Mouse (Mus musculus) R1 (cell line): Measurements from ENCODE around the gene Rsrc1.

Experiments used
- DNase-seq: peaks from one replicate; pipeline ENCODE4 v3.0.0-alpha.2; 2018; ENCODE audit warnings: low read depth, low spot score

The Rsrc1 gene

DNA sequence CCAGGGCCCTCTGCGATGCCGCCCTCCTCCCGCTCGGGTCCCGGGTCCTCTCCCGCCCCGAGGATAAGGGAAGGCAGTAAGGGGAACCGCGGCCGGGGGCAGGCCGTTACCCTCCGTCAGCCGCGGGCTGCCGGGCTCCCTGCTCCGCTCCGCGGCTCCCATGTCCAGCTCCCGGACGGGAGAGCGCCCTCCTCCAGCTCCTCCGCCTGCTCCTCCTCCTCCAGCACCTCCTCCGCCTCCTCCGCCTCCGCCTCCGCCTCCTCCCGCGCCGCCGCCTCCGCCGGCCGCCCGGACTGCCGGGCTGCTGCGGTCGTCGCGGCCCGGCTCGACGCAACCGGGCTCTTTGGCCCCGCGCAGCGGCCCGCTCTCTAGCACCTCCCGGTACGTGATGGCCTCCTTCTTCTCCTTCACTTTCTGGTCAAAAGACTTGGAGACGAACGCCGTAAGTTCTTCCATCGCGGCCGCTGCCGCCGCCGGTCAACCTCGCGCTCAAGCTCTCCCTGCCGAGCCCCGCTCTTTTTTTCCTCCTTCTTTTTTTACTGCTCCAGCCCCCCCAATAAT, at the start of gene Rsrc1:
Rsrc1 (plus strand) TSS at position 290 of the 561 bp plus-strand sequence.
- DNase-seq = peak; percentile 41

DNA sequence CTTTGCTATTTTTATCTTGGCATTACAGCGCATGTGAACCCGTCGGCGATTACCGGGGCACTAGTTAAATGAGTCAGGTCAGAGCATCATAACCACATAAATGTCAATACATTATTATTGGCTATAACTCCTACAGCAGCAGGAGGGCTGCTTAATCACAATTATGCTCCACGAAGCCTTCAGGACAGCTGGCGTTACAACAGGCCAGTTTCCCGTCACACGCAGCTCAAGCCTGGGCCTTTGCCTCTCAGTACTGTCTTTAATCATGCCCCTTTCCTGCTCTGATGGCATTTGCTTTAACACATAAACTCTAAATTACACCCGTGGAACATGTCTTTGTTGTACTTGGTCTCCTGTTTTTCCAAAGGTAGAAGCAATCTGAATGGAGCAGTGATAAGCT, 41.5 kb upstream of the Rsrc1 start:
- no peak for DNase-seq

GRCm38 (mm10) chr3:66955126-66955525, 26.1 kb upstream of the Rsrc1 start:
- DNase-seq = peak; percentile 9

- no peak for DNase-seq
Measured at GRCm38 (mm10) chr3:66959972-66960371, 21.2 kb upstream of the Rsrc1 start.

DNA sequence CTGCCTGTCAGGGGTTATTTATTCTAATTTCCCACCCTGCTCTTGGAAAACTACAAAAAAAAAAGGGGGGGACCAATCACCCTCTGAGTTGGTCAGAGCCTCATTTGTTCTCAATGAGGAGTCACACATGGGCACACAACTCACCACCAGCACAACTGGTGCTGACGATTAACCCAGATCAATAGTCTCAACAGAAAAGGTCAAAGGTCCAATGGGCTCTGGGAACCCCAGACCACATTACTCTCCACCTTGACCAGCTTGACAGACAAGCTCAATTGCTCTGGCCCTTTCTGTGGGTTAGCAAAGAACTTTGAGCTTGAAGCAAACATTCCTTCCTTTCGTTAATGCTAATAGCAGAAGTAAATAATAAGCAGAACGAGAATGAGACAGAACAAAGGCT, 16.3 kb upstream of the Rsrc1 start:
- no peak for DNase-seq

- no peak for DNase-seq
Measured at GRCm38 (mm10) chr3:66967508-66967907, 13.7 kb upstream of the Rsrc1 start.

DNA sequence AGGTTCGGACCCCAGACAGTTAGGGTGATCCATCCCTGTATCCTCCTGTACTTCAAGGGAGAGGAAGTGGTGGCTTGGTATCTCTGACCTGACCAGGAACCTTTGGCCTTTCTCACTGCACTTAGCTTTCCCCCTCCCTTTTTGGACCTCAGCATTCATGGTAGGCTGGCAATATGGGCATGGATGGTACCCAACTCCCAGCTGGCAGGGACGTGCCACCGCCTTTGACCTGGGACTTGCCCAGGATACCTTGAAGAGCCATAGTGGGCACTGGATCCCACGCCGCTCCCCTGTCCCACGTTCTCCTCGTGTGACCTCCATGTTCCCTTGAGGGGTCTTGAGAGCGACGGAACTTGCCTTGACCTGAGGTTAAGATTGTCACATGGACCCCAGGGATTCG, 10.9 kb upstream of the Rsrc1 start:
- no peak for DNase-seq

DNA sequence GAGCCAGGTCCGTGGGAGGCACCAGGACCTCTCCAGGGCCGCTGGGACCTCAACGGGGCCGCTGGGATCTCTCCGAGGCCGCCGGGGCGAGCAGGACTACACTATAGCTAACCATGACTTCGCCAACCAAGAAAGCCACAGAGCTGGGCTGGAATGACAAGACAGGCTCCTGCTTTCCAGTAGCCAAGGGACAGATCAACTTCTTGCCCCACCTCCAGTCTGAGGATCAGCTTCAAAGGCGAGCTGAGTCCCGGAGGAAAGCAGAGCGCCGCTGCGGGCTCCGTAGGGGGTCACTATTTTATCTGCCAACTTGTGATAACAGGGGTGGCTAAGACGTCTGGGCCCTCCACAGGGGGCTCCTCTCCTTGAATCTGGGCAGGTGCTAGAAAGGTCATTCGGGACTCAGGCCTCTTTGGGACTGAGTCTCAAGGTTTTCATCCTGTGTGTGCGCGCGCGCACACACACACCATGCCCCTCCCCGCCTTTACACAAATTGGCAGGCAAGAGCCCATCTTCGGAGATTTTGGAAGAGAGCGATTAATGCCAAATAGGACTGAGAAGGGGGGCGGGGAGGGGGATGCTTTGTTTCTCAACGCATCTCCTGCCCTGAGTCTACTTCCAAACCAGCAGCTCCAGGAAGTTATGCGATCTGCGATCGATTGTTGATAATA, 10.4 kb upstream of the Rsrc1 start:
- peak; percentile 41 for DNase-seq

DNA sequence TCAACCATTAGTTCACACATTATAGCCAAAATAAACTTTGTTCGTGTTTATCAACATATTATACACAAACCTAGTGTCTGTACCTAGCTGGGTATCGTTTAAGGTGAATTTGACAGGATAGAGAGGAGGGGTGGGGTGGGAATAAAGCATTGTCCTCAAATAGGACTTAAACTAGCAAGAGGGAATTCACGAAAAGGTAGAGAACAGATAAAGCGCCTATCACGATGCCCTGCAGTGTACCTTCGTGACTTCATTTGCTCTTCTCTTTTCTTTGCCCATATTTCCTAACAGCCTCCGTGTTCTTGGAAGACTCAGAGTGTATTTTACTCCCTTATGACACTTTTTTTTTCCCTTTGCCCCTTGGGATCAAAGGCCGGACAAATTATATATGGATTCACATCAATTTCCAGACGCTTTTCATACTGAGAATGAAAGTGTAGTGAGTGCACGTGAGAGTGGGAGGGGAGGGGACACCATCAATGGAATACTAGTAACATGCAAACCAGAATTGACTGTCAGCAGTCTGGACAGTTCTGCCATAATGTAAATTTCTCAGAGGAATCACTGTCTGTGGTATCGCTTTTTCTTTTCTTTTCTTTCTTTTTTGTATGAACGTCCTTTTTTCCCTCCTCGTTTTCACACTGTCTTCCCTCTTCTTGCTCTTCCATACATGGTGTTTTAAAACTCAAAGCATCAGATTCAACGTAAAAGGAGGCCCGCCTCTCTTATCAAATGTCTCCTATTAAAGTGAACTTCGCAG, 8.8 kb upstream of the Rsrc1 start:
- no peak for DNase-seq

DNA sequence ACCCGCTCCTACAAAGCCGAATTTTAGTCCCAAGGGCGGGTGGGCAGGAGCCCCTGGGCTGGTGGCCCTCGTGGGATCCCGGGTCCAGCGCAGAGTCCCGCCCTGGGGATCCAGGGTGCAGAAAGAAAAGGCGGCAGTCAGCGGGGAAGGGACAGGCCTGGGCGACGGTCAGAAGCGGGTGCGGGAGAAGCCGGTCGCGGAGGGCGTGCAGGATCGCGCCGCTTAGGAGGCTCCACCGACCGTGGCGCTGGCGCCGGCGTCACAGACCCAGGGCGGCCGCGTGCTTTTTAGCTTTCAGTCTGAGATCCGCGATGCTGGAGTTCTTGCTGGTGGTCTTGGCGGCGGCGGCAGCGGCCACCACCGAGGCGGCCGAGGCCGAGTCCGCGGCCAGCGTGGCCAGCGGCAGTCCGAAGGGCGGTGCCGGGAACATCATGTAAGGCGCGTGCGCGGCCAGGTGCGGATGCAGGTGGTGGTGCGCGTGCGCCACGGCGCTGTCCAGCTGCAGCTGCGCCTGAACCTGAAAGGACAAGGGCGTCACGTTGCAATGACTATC, 7.7 kb upstream of the Rsrc1 start:
- DNase-seq = peak; percentile 77

DNA sequence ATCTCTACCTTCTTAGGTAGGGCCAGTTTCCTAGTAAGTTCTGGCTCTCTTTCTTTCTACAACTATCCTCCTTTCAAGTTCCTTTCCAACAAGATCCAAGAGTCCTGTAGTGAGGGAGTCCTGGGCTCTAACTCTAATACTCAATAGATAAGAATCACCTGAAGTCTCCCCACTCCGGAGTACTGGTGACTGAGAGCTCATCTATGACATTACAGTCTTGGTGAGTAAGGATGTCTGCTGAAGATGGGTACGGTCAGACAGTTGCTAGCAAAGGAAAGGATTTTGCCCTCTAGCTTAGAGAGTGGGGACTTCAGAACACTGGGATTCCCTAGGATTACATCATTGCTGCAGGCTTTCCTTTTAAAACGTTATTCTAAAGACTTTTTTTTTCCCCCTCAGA, 6.7 kb upstream of the Rsrc1 start:
- DNase-seq = no peak

- DNase-seq = no peak
Measured at GRCm38 (mm10) chr3:66976889-66977615, 4.1 kb upstream of the Rsrc1 start.

- DNase-seq = peak; percentile 8
Measured at GRCm38 (mm10) chr3:66977811-66978456, 3.3 kb upstream of the Rsrc1 start.

- peak; percentile 12 for DNase-seq
Measured at GRCm38 (mm10) chr3:66978457-66979381, 2.5 kb upstream of the Rsrc1 start.

DNA sequence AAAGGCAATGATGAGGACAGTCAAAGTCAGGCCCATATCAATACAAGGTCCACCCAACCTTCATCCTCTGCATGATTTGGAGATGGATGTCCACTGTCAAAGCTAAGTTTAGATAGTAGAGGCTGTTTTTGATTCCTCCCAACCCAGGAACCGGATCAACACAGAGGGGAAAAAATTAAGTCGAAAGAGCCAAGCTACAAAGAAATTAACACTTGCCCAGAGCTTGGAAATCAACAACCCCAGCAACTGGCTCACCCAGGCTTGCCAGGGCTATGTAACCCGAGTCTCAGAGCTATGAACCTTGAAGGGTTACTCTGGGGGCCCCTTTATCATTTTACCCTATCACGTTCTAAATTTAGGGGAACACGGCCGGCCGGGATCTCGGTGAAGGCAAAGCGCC, 1.7 kb upstream of the Rsrc1 start:
- no peak for DNase-seq

GRCm38 (mm10) chr3:66980111-66980975, 847 bp upstream of the Rsrc1 start:
- peak; percentile 21 for DNase-seq

GRCm38 (mm10) chr3:66981706-66982105, 516 bp downstream of the Rsrc1 start, which contains the start of gene Shox2:
Shox2 (minus strand) TSS chr3:66981771.
- DNase-seq = peak; percentile 41

- DNase-seq = peak; percentile 35
Measured at GRCm38 (mm10) chr3:66982181-66982911, 1.2 kb downstream of the Rsrc1 start.

GRCm38 (mm10) chr3:66983481-66983880, 2.3 kb downstream of the Rsrc1 start:
- no peak for DNase-seq
